Mouse (Mus musculus): ENCODE data around the gene Itpr3. TPM values are rescaled to one million over a fixed set of nuclear protein-coding genes. Genes with fewer than 3 reads are reported as not detected.

Gene Itpr3
- polyA plus RNA-seq, 1 experiment from 2014 or later: 8.3 TPM

GRCm38 (mm10) chr17:27154881-27155280 is 97.8 kb downstream of the Itpr3 start:
- ATAC-seq (replicated peaks; ENCODE audit: low FRiP score): no peak
- 79% methylated on average over 6 of the region's 6 CpGs for WGBS
- H3K27ac ChIP-seq: no peak overlapping the region
- H3K9ac ChIP-seq: no peak overlapping the region
- H3K27me3 ChIP-seq: peaks cover 14% of the 10 kb centered on the region
- H3K4me3 ChIP-seq (replicated peaks): no peak overlapping the region
- no peak overlapping the region for H3K4me2 ChIP-seq
- H3K4me1 ChIP-seq: peaks cover 44% of the 10 kb centered on the region
- no peaks in the 10 kb centered on the region for H3K36me3 ChIP-seq
- H3K9me3 ChIP-seq (replicated peaks): no peaks in the 10 kb centered on the region

DNA sequence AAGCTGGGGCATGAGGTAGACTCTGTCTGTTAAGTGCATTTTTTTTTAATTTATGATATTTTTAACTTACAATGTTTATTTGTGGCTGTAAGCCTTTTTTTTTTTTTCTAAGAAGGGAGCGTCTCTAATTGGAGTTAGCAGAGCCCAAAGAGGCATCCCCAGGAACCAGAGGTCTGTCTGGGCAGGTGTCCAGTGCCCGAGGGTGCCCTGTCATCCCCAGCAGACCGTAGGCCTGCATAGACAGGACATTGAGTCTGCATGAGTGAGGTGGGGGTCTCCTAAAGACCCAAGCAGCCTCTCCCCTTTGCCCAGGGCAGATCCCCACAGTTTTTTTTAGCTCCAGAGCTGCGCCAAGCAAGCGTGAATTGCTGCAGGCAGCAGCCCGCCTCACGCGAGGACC is 98.6 kb downstream of the Itpr3 start:
- H3K36me3 ChIP-seq: no peaks in the 10 kb centered on the region
- peaks cover 14% of the 10 kb centered on the region for H3K27me3 ChIP-seq
- no peak for ATAC-seq (replicated peaks; ENCODE audit: low FRiP score)
- no peak overlapping the region for H3K27ac ChIP-seq
- no peak overlapping the region for H3K9ac ChIP-seq
- H3K4me2 ChIP-seq: no peak overlapping the region
- no peak overlapping the region for H3K4me3 ChIP-seq (replicated peaks)
- H3K4me1 ChIP-seq: peaks cover 41% of the 10 kb centered on the region
- no peaks in the 10 kb centered on the region for H3K9me3 ChIP-seq (replicated peaks)
- WGBS: 52% methylated on average over 8 of the region's 8 CpGs

GRCm38 (mm10) chr17:27158439-27158838 is 101.3 kb downstream of the Itpr3 start:
- Histone ChIP-seq H3K4me3 (replicated peaks) (no peak overlapping the region), H3K36me3 (no peaks in the 10 kb centered on the region), H3K4me1 (peaks cover 24% of the 10 kb centered on the region), H3K4me2 (no peak overlapping the region), H3K27me3 (peaks cover 10% of the 10 kb centered on the region; the same call in 1 of the 2 replicates), H3K27ac (no peak overlapping the region), H3K9me3 (replicated peaks) (no peaks in the 10 kb centered on the region), H3K9ac (no peak overlapping the region)
- 67% methylated on average over 6 of the region's 6 CpGs for WGBS
- no peak for ATAC-seq (replicated peaks; ENCODE audit: low FRiP score)

- H3K4me2 ChIP-seq: no peak overlapping the region
- H3K9ac ChIP-seq: no peak overlapping the region
- ATAC-seq (replicated peaks; ENCODE audit: low FRiP score): no peak
- H3K9me3 ChIP-seq (replicated peaks): no peaks in the 10 kb centered on the region
- peaks cover 16% of the 10 kb centered on the region for H3K4me1 ChIP-seq
- H3K4me3 ChIP-seq (replicated peaks): no peak overlapping the region
- WGBS: 65% methylated on average over 7 of the region's 7 CpGs
- peaks cover 10% of the 10 kb centered on the region; the same call in 1 of the 2 replicates for H3K27me3 ChIP-seq
- H3K36me3 ChIP-seq: no peaks in the 10 kb centered on the region
- no peak overlapping the region for H3K27ac ChIP-seq
Measured at GRCm38 (mm10) chr17:27159169-27159568, 102.1 kb downstream of the Itpr3 start.

GRCm38 (mm10) chr17:27160905-27161304 is 103.8 kb downstream of the Itpr3 start:
- H3K36me3 ChIP-seq: no peaks in the 10 kb centered on the region
- no peak overlapping the region for H3K9ac ChIP-seq
- H3K4me1 ChIP-seq: peaks cover 14% of the 10 kb centered on the region
- no peak overlapping the region for H3K4me3 ChIP-seq (replicated peaks)
- 73% methylated on average over 4 of the region's 4 CpGs for WGBS
- H3K27me3 ChIP-seq: peaks cover 13% of the 10 kb centered on the region
- H3K9me3 ChIP-seq (replicated peaks): no peaks in the 10 kb centered on the region
- no peak overlapping the region for H3K4me2 ChIP-seq
- ATAC-seq (replicated peaks; ENCODE audit: low FRiP score): no peak
- no peak overlapping the region for H3K27ac ChIP-seq

DNA sequence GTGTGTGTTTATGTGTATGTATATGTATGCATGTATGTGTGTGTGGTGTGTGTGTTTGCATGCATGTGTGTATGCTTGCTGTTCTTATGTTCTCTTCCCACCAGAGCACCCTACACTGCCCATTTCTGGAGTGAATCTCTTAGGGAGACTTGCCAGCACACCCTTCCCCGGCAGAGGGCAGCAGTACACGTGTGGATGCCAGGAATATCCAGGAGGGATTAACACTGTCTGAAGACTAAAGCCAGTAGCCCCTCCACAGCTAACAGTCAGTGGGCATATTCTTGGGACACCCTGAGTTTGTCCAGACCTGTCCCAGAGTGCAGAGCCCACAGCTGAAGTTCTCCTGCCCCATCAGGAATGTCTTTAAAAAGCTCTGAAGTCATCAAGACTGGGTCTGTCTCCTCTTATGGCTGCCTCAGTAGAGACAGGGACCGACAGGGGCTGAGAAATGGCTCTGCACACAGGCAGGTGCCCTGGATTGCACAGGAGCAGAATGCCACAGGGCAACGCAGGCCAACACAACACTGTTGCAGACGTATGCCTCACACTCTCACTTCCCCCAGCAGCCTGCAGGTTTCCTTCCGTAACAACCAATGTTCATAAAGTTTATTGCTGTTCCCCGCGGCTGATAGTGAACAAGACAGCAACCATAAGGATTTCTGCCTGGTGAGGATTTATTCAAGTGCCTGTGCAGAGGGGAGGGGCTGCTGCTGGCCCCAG is 108.1 kb downstream of the Itpr3 start:
- Histone ChIP-seq H3K36me3 (no peaks in the 10 kb centered on the region), H3K4me3 (replicated peaks) (no peak overlapping the region), H3K4me2 (no peak overlapping the region), H3K27me3 (peaks cover 9% of the 10 kb centered on the region; the same call in 1 of the 2 replicates), H3K4me1 (no peaks in the 10 kb centered on the region), H3K27ac (no peak overlapping the region), H3K9ac (no peak overlapping the region), H3K9me3 (replicated peaks) (no peaks in the 10 kb centered on the region)
- no peak for ATAC-seq (replicated peaks; ENCODE audit: low FRiP score)
- 51% methylated on average over 8 of the region's 8 CpGs for WGBS

GRCm38 (mm10) chr17:27166901-27167300 is 109.8 kb downstream of the Itpr3 start:
- Histone ChIP-seq H3K4me1 (no peaks in the 10 kb centered on the region), H3K4me2 (no peak overlapping the region), H3K36me3 (no peaks in the 10 kb centered on the region), H3K27ac (no peak overlapping the region), H3K9me3 (replicated peaks) (no peaks in the 10 kb centered on the region), H3K27me3 (peaks cover 3% of the 10 kb centered on the region; the same call in 1 of the 2 replicates), H3K4me3 (replicated peaks) (no peak overlapping the region), H3K9ac (no peak overlapping the region)
- ATAC-seq (replicated peaks; ENCODE audit: low FRiP score): no peak
- 72% methylated on average over 6 of the region's 6 CpGs for WGBS

- Histone ChIP-seq H3K9ac (no peak within 1 kb of the TSS), H3K9me3 (replicated peaks) (no peaks in the 10 kb centered on the region), H3K4me2 (no peak within 1 kb of the TSS), H3K4me1 (no peaks in the 10 kb centered on the region), H3K36me3 (no peaks in the 10 kb centered on the region), H3K27me3 (peaks cover 3% of the 10 kb centered on the region; the same call in 1 of the 2 replicates), H3K27ac (no peak within 1 kb of the TSS), H3K4me3 (replicated peaks) (no peak within 1 kb of the TSS)
- 37% methylated on average over 4 of the region's 4 CpGs for WGBS
- ATAC-seq (replicated peaks; ENCODE audit: low FRiP score): no peak
Measured at GRCm38 (mm10) chr17:27167545-27167944, 110.4 kb downstream of the Itpr3 start, which contains the start of gene Ip6k3. Gene Ip6k3, minus strand, starts transcription at chr17:27167795.

- 95% methylated on average over 4 of the region's 4 CpGs for WGBS
Measured at GRCm38 (mm10) chr17:27168569-27168968, 111.5 kb downstream of the Itpr3 start.

GRCm38 (mm10) chr17:27169952-27170695 is 113.0 kb downstream of the Itpr3 start:
- no peak overlapping the region for H3K27ac ChIP-seq
- WGBS: 64% methylated on average over 11 of the region's 11 CpGs
- ATAC-seq (replicated peaks; ENCODE audit: low FRiP score): no peak
- no peak overlapping the region for H3K4me2 ChIP-seq
- peaks cover 3% of the 10 kb centered on the region; the same call in 1 of the 2 replicates for H3K27me3 ChIP-seq
- no peaks in the 10 kb centered on the region for H3K36me3 ChIP-seq
- H3K9me3 ChIP-seq (replicated peaks): no peaks in the 10 kb centered on the region
- H3K9ac ChIP-seq: no peak overlapping the region
- peaks cover 1% of the 10 kb centered on the region for H3K4me1 ChIP-seq
- no peak overlapping the region for H3K4me3 ChIP-seq (replicated peaks)

More at GRCm38 (mm10) chr17:27168569-27168968, 111.5 kb downstream of the Itpr3 start:
- ATAC-seq (replicated peaks; ENCODE audit: low FRiP score): no peak
- H3K4me1 ChIP-seq: no peaks in the 10 kb centered on the region
- H3K4me2 ChIP-seq: no peak overlapping the region
- H3K27ac ChIP-seq: no peak overlapping the region
- H3K36me3 ChIP-seq: no peaks in the 10 kb centered on the region
- no peak overlapping the region for H3K4me3 ChIP-seq (replicated peaks)
- no peaks in the 10 kb centered on the region for H3K9me3 ChIP-seq (replicated peaks)
- no peak overlapping the region for H3K9ac ChIP-seq
- peaks cover 3% of the 10 kb centered on the region; the same call in 1 of the 2 replicates for H3K27me3 ChIP-seq

- Histone ChIP-seq H3K4me1 (peaks cover 11% of the 10 kb centered on the region), H3K27me3 (0 out of 2 replicates have a peak, but pooled peaks cover under 1% of the 10 kb centered on the region), H3K9ac (no peak overlapping the region), H3K4me2 (no peak overlapping the region), H3K4me3 (replicated peaks) (no peak overlapping the region), H3K27ac (no peak overlapping the region), H3K36me3 (no peaks in the 10 kb centered on the region), H3K9me3 (replicated peaks) (no peaks in the 10 kb centered on the region)
- ATAC-seq (replicated peaks; ENCODE audit: low FRiP score): no peak
- 71% methylated on average over 5 of the region's 5 CpGs for WGBS
Measured at GRCm38 (mm10) chr17:27171121-27171520, 114.0 kb downstream of the Itpr3 start.
